Mouse (Mus musculus) liver, embryonic 11.5 days (tissue): Measurements from ENCODE around the gene AU040320. TPM values are rescaled to one million over a fixed set of nuclear protein-coding genes. Genes with fewer than 3 reads are reported as not detected.

Experiments
- ATAC-seq: fragments of 200-750 bp; cut with Nextera tagmentation; replicated peaks from 2 replicates; pipeline ENCODE4 v1.8.0; 2017; ENCODE audit warnings: moderate number of reproducible peaks, mild to moderate bottlenecking, moderate TSS enrichment, moderate library complexity; ENCODE audit not compliant: low FRiP score
- DNase-seq: peaks from one replicate; pipeline ENCODE4 v3.0.0-alpha.2; 2017; ENCODE audit warnings: low spot score
- H3K27ac ChIP-seq: fragments of 300-500 bp; sonication (generic); 2 replicates; pipeline ENCODE4 v1.5.1; 2014; ENCODE audit warnings: mild to moderate bottlenecking, low read depth, low read length, control low read depth
- H3K27me3 ChIP-seq: fragments of 300-500 bp; sonication (generic); replicated peaks from 2 replicates; pipeline ENCODE4 v1.6.1; 2014; ENCODE audit warnings: low read length, mixed read lengths; ENCODE audit not compliant: control insufficient read depth, insufficient read depth
- H3K36me3 ChIP-seq: fragments of 300-500 bp; sonication (generic); 2 replicates; pipeline ENCODE4 v1.6.1; 2014; ENCODE audit warnings: mild to moderate bottlenecking, low read length, moderate library complexity, mixed read lengths; ENCODE audit not compliant: control insufficient read depth, insufficient read depth
- H3K4me1 ChIP-seq: fragments of 300-500 bp; sonication (generic); replicated peaks from 2 replicates; pipeline ENCODE4 v1.6.1; 2014; ENCODE audit warnings: low read length, mixed read lengths; ENCODE audit not compliant: control insufficient read depth, insufficient read depth
- H3K4me2 ChIP-seq: fragments of 300-500 bp; sonication (generic); 2 replicates; pipeline ENCODE4 v1.6.1; 2014; ENCODE audit warnings: mild to moderate bottlenecking, control low read depth, moderate library complexity
- H3K4me3 ChIP-seq: fragments of 300-500 bp; sonication (generic); 2 replicates; pipeline ENCODE4 v1.5.1; 2014; ENCODE audit warnings: low read depth, low read length, control low read depth
- H3K9ac ChIP-seq: fragments of 300-500 bp; sonication (generic); 2 replicates; pipeline ENCODE4 v1.6.1; 2014; ENCODE audit warnings: low read depth, low read length, control low read depth
- H3K9me3 ChIP-seq: fragments of 300-500 bp; sonication (generic); 2 replicates; pipeline ENCODE4 v1.6.1; 2016; ENCODE audit warnings: low read length, inconsistent platforms, mixed read lengths; ENCODE audit not compliant: control insufficient read depth
- WGBS: fragments of 180-500 bp; shearing (Covaris S2); extraction: QIAGEN DNeasy Blood & Tissue Kit; methylation state at CpG from one replicate; pipeline ENCODE4 v1.1.7; 2014; 5-methylcytosine and 5-hydroxymethylcytosine counted together
- polyA plus RNA-seq: library from polyadenylated mRNA; unstranded; fragments of >200 nt; fragmentation: Nextera tagmentation; extraction: Ambion mirVana; gene quantifications from 2 replicates; pipeline ENCODE4 v1.2.1, GENCODE M21; 2014

The AU040320 gene
- polyA plus RNA-seq, 1 experiment from 2014 or later = 18.7 TPM

- WGBS = 79% methylated on average over 5 of the region's 5 CpGs
- Histone ChIP-seq H3K4me2 (no peak overlapping the region), H3K4me1 (no peaks in the 10 kb centered on the region), H3K4me3 (no peak overlapping the region), H3K9me3 (no peaks in the 10 kb centered on the region), H3K9ac (no peak overlapping the region), H3K36me3 (peaks cover 16% of the 10 kb centered on the region), H3K27ac (no peak overlapping the region), H3K27me3 (no peaks in the 10 kb centered on the region)
- no peak for ATAC-seq
- no peak for DNase-seq
These were observed 126.4 kb downstream of the AU040320 start for GRCm38 (mm10) chr4:126879560-126880275.

- no peak overlapping the region for H3K4me3 ChIP-seq
- ATAC-seq (no peak), DNase-seq (no peak)
- H3K4me1 ChIP-seq = no peaks in the 10 kb centered on the region
- no peak overlapping the region for H3K9ac ChIP-seq
- WGBS = 95% methylated on average over 5 of the region's 5 CpGs
- H3K9me3 ChIP-seq = no peaks in the 10 kb centered on the region
- H3K27ac ChIP-seq = no peak overlapping the region
- no peaks in the 10 kb centered on the region for H3K27me3 ChIP-seq
- no peak overlapping the region for H3K4me2 ChIP-seq
- peaks cover 15% of the 10 kb centered on the region for H3K36me3 ChIP-seq
These were observed 130.3 kb downstream of the AU040320 start for GRCm38 (mm10) chr4:126883602-126884001.

GRCm38 (mm10) chr4:126885953-126886352 is 132.6 kb downstream of the AU040320 start:
- DNase-seq = no peak
- whole genome bisulfite sequencing = 49% methylated on average over 1 of the region's 1 CpGs

GRCm38 (mm10) chr4:126889879-126890278 is 136.5 kb downstream of the AU040320 start:
- no peak overlapping the region for H3K27ac ChIP-seq
- no peak overlapping the region for H3K4me3 ChIP-seq
- peaks cover 16% of the 10 kb centered on the region for H3K36me3 ChIP-seq
- no peak overlapping the region for H3K9ac ChIP-seq
- no peaks in the 10 kb centered on the region for H3K9me3 ChIP-seq
- WGBS = 86% methylated on average over 8 of the region's 8 CpGs
- DNase-seq = no peak
- ATAC-seq = no peak
- no peaks in the 10 kb centered on the region for H3K4me1 ChIP-seq
- H3K27me3 ChIP-seq = no peaks in the 10 kb centered on the region
- no peak overlapping the region for H3K4me2 ChIP-seq

More at GRCm38 (mm10) chr4:126885953-126886352, 132.6 kb downstream of the AU040320 start:
- Histone ChIP-seq H3K4me3 (no peak overlapping the region), H3K4me1 (no peaks in the 10 kb centered on the region), H3K4me2 (no peak overlapping the region), H3K9ac (no peak overlapping the region), H3K36me3 (peaks cover 17% of the 10 kb centered on the region), H3K9me3 (no peaks in the 10 kb centered on the region), H3K27ac (no peak overlapping the region), H3K27me3 (no peaks in the 10 kb centered on the region)
- no peak for ATAC-seq

Other genes with a start within 250 kb of the AU040320 start
- gene Ago4, start 220.1 kb upstream of the AU040320 start, polyA plus RNA-seq = 0.29 and 0.30 TPM in 2 replicates
- 43.5 and 51.6 TPM in 2 replicates for gene Clspn, start 196.6 kb upstream of the AU040320 start, polyA plus RNA-seq
- 0.40 and 0.71 TPM in 2 replicates for gene 5730409E04Rik, start 143.7 kb upstream of the AU040320 start, polyA plus RNA-seq
- 535 and 555 TPM in 2 replicates for gene Psmb2, start 75.9 kb upstream of the AU040320 start, polyA plus RNA-seq
- gene Tfap2e, start 17.3 kb upstream of the AU040320 start, polyA plus RNA-seq = not detected in 2 replicates
- gene Ncdn, start 106 bp upstream of the AU040320 start, polyA plus RNA-seq = 25.0 and 27.2 TPM in 2 replicates
- gene Zmym4, start 214.6 kb downstream of the AU040320 start, polyA plus RNA-seq = 13.6 and 13.7 TPM in 2 replicates